Mouse (Mus musculus) bone marrow, adult 2 months (tissue): ENCODE results near the gene Fam198b.

Experiments
- CTCF ChIP-seq: fragments of 200-500 bp; IDR thresholded peaks from 2 replicates; pipeline ENCODE4 v1.5.1; 2011; ENCODE audit warnings: low read length, control low read depth; ENCODE audit not compliant: control insufficient read depth, insufficient read depth
- POLR2A ChIP-seq: fragments of 200-500 bp; IDR thresholded peaks from 2 replicates; pipeline ENCODE4 v1.6.1; 2011; ENCODE audit warnings: low read depth, mild to moderate bottlenecking, control low read depth, low read length, borderline replicate concordance; ENCODE audit not compliant: control insufficient read depth

- no peak for TF ChIP-seq POLR2A
- no peak for TF ChIP-seq CTCF
These were observed 22.9 kb downstream of the Fam198b start for GRCm38 (mm10) chr3:79907223-79907622.
